8 mouse cellular contexts compared by ENCODE assay signal in genomic region chr8:66860023-66860422, GRCm38 (mm10). TPM values are rescaled to one million over a fixed set of nuclear protein-coding genes. Genes with fewer than 3 reads are reported as not detected.
DNase-seq lines count a peak whose midpoint lies in the region; ATAC-seq and TF ChIP-seq lines count a peak whose summit lies in the region.

Gene Naf1 (plus strand): TSS chr8:66860217.

- peak within 1 kb of the TSS; percentile 80 for H3K4me2 ChIP-seq in forebrain, embryonic 13.5 days
- peak within 1 kb of the TSS; percentile 75 for H3K4me2 ChIP-seq in liver, postnatal 0 days (ENCODE audit: low read depth, low read length)
- peak within 1 kb of the TSS; percentile 83 for H3K4me2 ChIP-seq in neural tube, embryonic 14.5 days (ENCODE audit: low read depth, low read length)

- ATAC-seq in cerebellum, adult (ENCODE audit: insufficient number of reproducible peaks, low FRiP score, low TSS enrichment): peak; percentile 95
- ATAC-seq in forebrain, embryonic 13.5 days: peak; percentile 99
- peak; percentile 97 for ATAC-seq in liver, postnatal 0 days
- peak; percentile 99 for ATAC-seq in neural tube, embryonic 14.5 days (ENCODE audit: low read depth)

- H3K9me3 ChIP-seq in ES-Bruce4 (replicated peaks; ENCODE audit: control insufficient read depth, insufficient read depth, low read length, poor library complexity, severe bottlenecking): no peaks in the 10 kb centered on the region
- no peaks in the 10 kb centered on the region for H3K9me3 ChIP-seq in forebrain, embryonic 13.5 days (replicated peaks)
- H3K9me3 ChIP-seq in liver, postnatal 0 days (ENCODE audit: low read length): no peaks in the 10 kb centered on the region
- no peaks in the 10 kb centered on the region for H3K9me3 ChIP-seq in neural tube, embryonic 14.5 days (ENCODE audit: control insufficient read depth, low read length)

- peak within 1 kb of the TSS; percentile 100 for H3K9ac ChIP-seq in ES-Bruce4 (ENCODE audit: low read depth, poor library complexity, severe bottlenecking)
- H3K9ac ChIP-seq in forebrain, embryonic 13.5 days: peak within 1 kb of the TSS; percentile 75
- H3K9ac ChIP-seq in liver, postnatal 0 days (replicated peaks): peak within 1 kb of the TSS; percentile 70
- H3K9ac ChIP-seq in neural tube, embryonic 14.5 days (replicated peaks; ENCODE audit: low read depth, low read length): peak within 1 kb of the TSS; percentile 70

- H3K36me3 ChIP-seq in ES-Bruce4 (ENCODE audit: control insufficient read depth, insufficient read depth, low read length, poor library complexity, severe bottlenecking): peaks cover 28% of the 10 kb centered on the region
- H3K36me3 ChIP-seq in forebrain, embryonic 13.5 days (ENCODE audit: poor library complexity, severe bottlenecking): 0 out of 2 replicates have a peak, but pooled peaks cover 2% of the 10 kb centered on the region
- H3K36me3 ChIP-seq in liver, postnatal 0 days (replicated peaks; ENCODE audit: insufficient read depth, low read length): no peaks in the 10 kb centered on the region
- H3K36me3 ChIP-seq in neural tube, embryonic 14.5 days (ENCODE audit: control insufficient read depth, insufficient read depth, low read length): no peaks in the 10 kb centered on the region

- H3K27me3 ChIP-seq in ES-Bruce4 (ENCODE audit: control insufficient read depth, insufficient read depth, low read length, poor library complexity, severe bottlenecking): no peaks in the 10 kb centered on the region
- H3K27me3 ChIP-seq in forebrain, embryonic 13.5 days: no peaks in the 10 kb centered on the region
- H3K27me3 ChIP-seq in liver, postnatal 0 days (ENCODE audit: insufficient read depth, low read length): no peaks in the 10 kb centered on the region
- no peaks in the 10 kb centered on the region for H3K27me3 ChIP-seq in neural tube, embryonic 14.5 days (ENCODE audit: control insufficient read depth, insufficient read depth, low read length)

- under 1% methylated on average over 37 of the region's 37 CpGs for WGBS in forebrain, embryonic 13.5 days
- under 1% methylated on average over 37 of the region's 37 CpGs for WGBS in large intestine, adult 2 months
- under 1% methylated on average over 37 of the region's 37 CpGs for WGBS in liver, postnatal 0 days (ENCODE audit: insufficient replicate concordance)
- WGBS in neural tube, embryonic 14.5 days: under 1% methylated on average over 34 of the region's 37 CpGs

- intact Hi-C loops in heart, postnatal 10 days (cut with DNase I): no loop called here

- DNase-seq in heart, postnatal 10 days: peak; percentile 95
- peak; percentile 90 for DNase-seq in large intestine, adult 2 months (ENCODE audit: low read depth, low spot score)
- peak; percentile 94 for DNase-seq in liver, postnatal 0 days
- DNase-seq in testis, postnatal 10 days (ENCODE audit: low spot score): peak; percentile 96

- peak; percentile 38 for TF ChIP-seq POLR2A in ES-Bruce4 (IDR thresholded peaks at IDR 0.05; ENCODE audit: insufficient read depth, low read length)

- H3K4me3 ChIP-seq in ES-Bruce4 (ENCODE audit: low read depth, low read length): peak within 1 kb of the TSS; percentile 78
- H3K4me3 ChIP-seq in forebrain, embryonic 13.5 days: peak within 1 kb of the TSS; percentile 91
- H3K4me3 ChIP-seq in liver, postnatal 0 days (ENCODE audit: low read depth, low read length): peak within 1 kb of the TSS; percentile 83
- H3K4me3 ChIP-seq in neural tube, embryonic 14.5 days (ENCODE audit: low read depth, low read length): peak within 1 kb of the TSS; percentile 62

- H3K4me1 ChIP-seq in ES-Bruce4 (ENCODE audit: control insufficient read depth, insufficient read depth, low read length): peaks cover 2% of the 10 kb centered on the region
- peaks cover 25% of the 10 kb centered on the region for H3K4me1 ChIP-seq in forebrain, embryonic 13.5 days
- H3K4me1 ChIP-seq in liver, postnatal 0 days (ENCODE audit: insufficient read depth): peaks cover 11% of the 10 kb centered on the region
- H3K4me1 ChIP-seq in neural tube, embryonic 14.5 days (ENCODE audit: control insufficient read depth, insufficient read depth, low read length): peaks cover 15% of the 10 kb centered on the region

- 0 out of 2 replicates have a peak, but pooled peaks have one; percentile 40 for TF ChIP-seq EP300 in ES-Bruce4 (IDR thresholded peaks at IDR 0.05; ENCODE audit: insufficient read depth, low read depth, low read length)
- no peak for TF ChIP-seq EP300 in liver, postnatal 0 days (IDR thresholded peaks at IDR 0.05; ENCODE audit: low read depth)

- no peak within 1 kb of the TSS for H3K27ac ChIP-seq in ES-Bruce4 (ENCODE audit: insufficient read depth, low read length)
- peak within 1 kb of the TSS; percentile 65; the same call in 1 of the 2 replicates for H3K27ac ChIP-seq in forebrain, embryonic 13.5 days
- H3K27ac ChIP-seq in liver, postnatal 0 days (ENCODE audit: low read depth): no peak within 1 kb of the TSS
- H3K27ac ChIP-seq in neural tube, embryonic 14.5 days (ENCODE audit: low read depth, low read length): 0 out of 2 replicates have a peak within 1 kb of the TSS, but pooled peaks have one; percentile 23

- no peak for TF ChIP-seq CTCF in ES-Bruce4 (IDR thresholded peaks at IDR 0.05; ENCODE audit: low read depth, low read length)
- no peak for TF ChIP-seq CTCF in liver, postnatal 0 days (IDR thresholded peaks at IDR 0.05; ENCODE audit: low read depth)

RNA-seq across cellular contexts. Expression of gene Naf1, which starts in this region (rescaled TPM):
- 52.9 and 59.6 TPM in 2 replicates for polyA plus RNA-seq in ES-Bruce4 (2011; ENCODE audit: insufficient read depth, insufficient read length, low read depth, missing spikeins)
- 2.6 and 2.7 TPM in 2 replicates for polyA plus RNA-seq in forebrain, embryonic 13.5 days (2015; fragmentation: Nextera tagmentation; extraction: Ambion mirVana)
- 1 to 10 TPM; 7.6 to 8.4 TPM for total RNA-seq in heart, postnatal 10 days (2021)
- 1.1 and 1.5 TPM in 2 replicates for polyA plus RNA-seq in large intestine, adult 2 months (2012; rRNA removed)
- 1.4 TPM in 2 replicates for polyA plus RNA-seq in liver, postnatal 0 days (2015; fragmentation: Nextera tagmentation; extraction: Ambion mirVana)
- polyA plus RNA-seq in neural tube, embryonic 14.5 days (2014; fragmentation: Nextera tagmentation; extraction: Ambion mirVana): 3.5 and 4.4 TPM in 2 replicates

Comparison
In these comparisons a context has a peak if more than half of its experiments do, and no peak if none do; other contexts are left out.
1. RNA of gene Naf1 (polyA plus RNA-seq): 52.9 to 59.6 TPM in ES-Bruce4; 3.5 to 4.4 TPM in neural tube, embryonic 14.5 days, 2.6 to 2.7 TPM in forebrain, embryonic 13.5 days, 1.4 TPM in liver, postnatal 0 days and 1.1 to 1.5 TPM in large intestine, adult 2 months; every median in the first group is over 10 times any median in the second.
2. H3K27ac ChIP-seq: peak in forebrain, embryonic 13.5 days (single experiment) and neural tube, embryonic 14.5 days (single experiment); none in ES-Bruce4 (single experiment) and liver, postnatal 0 days (single experiment).
3. Peak in every context shown above with its lines, with median percentiles within 50 percentile points of each other: H3K4me3 ChIP-seq, H3K9ac ChIP-seq, ATAC-seq, H3K4me2 ChIP-seq and DNase-seq.